Mouse (Mus musculus) hindbrain, embryonic 14.5 days (tissue): Measurements from ENCODE around the gene Greb1. TPM values are rescaled to one million over a fixed set of nuclear protein-coding genes. Genes with fewer than 3 reads are reported as not detected.
A peak's percentile ranks its signal among the peaks of the same experiment; 100 is the strongest.

Source experiments
- ATAC-seq: fragments of 200-750 bp; cut with Nextera tagmentation; 2 replicates; pipeline ENCODE4 v1.8.0; 2017; ENCODE audit warnings: moderate number of reproducible peaks, mild to moderate bottlenecking, moderate TSS enrichment, moderate library complexity; ENCODE audit not compliant: low FRiP score
- DNase-seq: peaks from one replicate; pipeline ENCODE4 v3.0.0-alpha.2; 2015; ENCODE audit warnings: low spot score
- H3K27ac ChIP-seq: fragments of 300-500 bp; sonication (generic); 2 replicates; pipeline ENCODE4 v1.5.1; 2014; ENCODE audit warnings: mild to moderate bottlenecking, moderate library complexity
- H3K27me3 ChIP-seq: fragments of 300-500 bp; sonication (generic); 2 replicates; pipeline ENCODE4 v1.6.1; 2014; ENCODE audit warnings: mild to moderate bottlenecking, low read length, mixed read lengths; ENCODE audit not compliant: control insufficient read depth, insufficient read depth
- H3K36me3 ChIP-seq: fragments of 300-500 bp; sonication (generic); replicated peaks from 2 replicates; pipeline ENCODE4 v1.6.1; 2014; ENCODE audit not compliant: control insufficient read depth, insufficient read depth
- H3K4me1 ChIP-seq: fragments of 300-500 bp; sonication (generic); replicated peaks from 2 replicates; pipeline ENCODE4 v1.6.1; 2014; ENCODE audit warnings: antibody characterized with exemption, low read length, mixed read lengths; ENCODE audit not compliant: control insufficient read depth, insufficient read depth
- H3K4me2 ChIP-seq: fragments of 300-500 bp; sonication (generic); replicated peaks from 2 replicates; pipeline ENCODE4 v1.6.1; 2014; ENCODE audit warnings: mild to moderate bottlenecking, moderate library complexity
- H3K4me3 ChIP-seq: fragments of 300-500 bp; sonication (generic); replicated peaks from 2 replicates; pipeline ENCODE4 v1.5.1; 2014; ENCODE audit warnings: mild to moderate bottlenecking, low read length
- H3K9ac ChIP-seq: fragments of 300-500 bp; sonication (generic); 2 replicates; pipeline ENCODE4 v1.6.1; 2014
- H3K9me3 ChIP-seq: fragments of 300-500 bp; sonication (generic); 2 replicates; pipeline ENCODE4 v1.6.1; 2016; ENCODE audit warnings: low read length; ENCODE audit not compliant: control insufficient read depth
- WGBS: fragments of 180-500 bp; shearing (Covaris S2); extraction: QIAGEN DNeasy Blood & Tissue Kit; methylation state at CpG from one replicate; pipeline ENCODE4 v1.1.7; 2014; 5-methylcytosine and 5-hydroxymethylcytosine counted together
- polyA plus RNA-seq: library from polyadenylated mRNA; unstranded; fragments of >200 nt; fragmentation: Nextera tagmentation; extraction: Ambion mirVana; gene quantifications from 2 replicates; pipeline ENCODE4 v1.2.1, GENCODE M21; 2014

The Greb1 gene
- polyA plus RNA-seq, 1 experiment from 2014 or later: 0.88 TPM

DNA sequence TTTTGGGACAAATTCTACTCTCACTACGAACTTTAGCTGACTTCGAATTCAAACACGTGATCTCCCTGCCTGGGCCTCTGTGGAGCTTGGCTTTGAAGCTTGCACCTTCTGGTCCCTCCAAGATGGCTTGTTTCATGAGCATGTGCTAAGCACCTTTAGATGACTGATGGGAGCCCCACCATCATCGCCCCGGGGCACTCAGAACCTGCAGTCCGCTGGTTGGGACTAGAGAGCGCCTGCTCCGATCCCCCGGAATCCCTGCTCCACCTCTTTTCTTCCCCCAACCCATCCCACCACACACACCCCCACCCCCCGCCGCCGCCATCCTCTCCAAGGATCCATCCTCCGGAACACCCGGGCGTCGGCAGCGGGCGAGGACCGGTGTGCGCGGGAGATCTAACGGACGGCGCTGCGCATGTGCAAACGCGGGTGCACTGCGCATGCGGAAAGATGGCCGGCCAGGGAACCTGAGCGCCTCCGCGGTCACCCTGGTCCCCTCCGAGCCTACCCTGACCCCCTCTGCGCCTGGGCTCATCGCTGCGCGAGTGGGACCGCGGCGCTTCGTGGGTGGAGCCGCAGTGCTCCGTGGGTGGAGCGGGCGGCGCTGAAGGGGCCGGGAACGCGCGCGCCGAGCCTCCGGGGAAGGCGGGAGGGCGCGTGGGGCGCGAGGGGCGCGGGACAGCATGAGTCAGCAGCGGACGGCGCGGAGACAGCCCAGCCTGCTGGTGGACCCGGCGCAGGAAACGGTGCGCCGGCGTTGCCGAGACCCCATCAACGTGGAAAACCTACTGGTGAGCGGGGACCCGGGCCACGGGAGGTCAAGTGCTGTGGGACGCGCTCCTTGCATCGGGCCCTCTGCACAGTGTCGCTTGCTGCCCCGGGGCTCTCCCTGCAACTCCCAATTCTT lies 10.1 kb upstream of the Greb1 start, which contains the start of gene E2f6:
E2f6 (plus strand) TSS at position 439 of the 907 bp plus-strand sequence.
- WGBS: 5% methylated on average over 79 of the region's 81 CpGs
- Histone ChIP-seq H3K4me1 (peaks cover 15% of the 10 kb centered on the region), H3K4me3 (peak within 1 kb of the TSS; percentile 95), H3K27ac (peak within 1 kb of the TSS; percentile 78), H3K36me3 (peaks cover 2% of the 10 kb centered on the region; the same call in 1 of the 2 replicates), H3K9me3 (no peaks in the 10 kb centered on the region), H3K27me3 (peaks cover 15% of the 10 kb centered on the region), H3K4me2 (peak within 1 kb of the TSS; percentile 93), H3K9ac (peak within 1 kb of the TSS; percentile 93)
- DNase-seq (peak; percentile 86), ATAC-seq (peak; percentile 89)

DNA sequence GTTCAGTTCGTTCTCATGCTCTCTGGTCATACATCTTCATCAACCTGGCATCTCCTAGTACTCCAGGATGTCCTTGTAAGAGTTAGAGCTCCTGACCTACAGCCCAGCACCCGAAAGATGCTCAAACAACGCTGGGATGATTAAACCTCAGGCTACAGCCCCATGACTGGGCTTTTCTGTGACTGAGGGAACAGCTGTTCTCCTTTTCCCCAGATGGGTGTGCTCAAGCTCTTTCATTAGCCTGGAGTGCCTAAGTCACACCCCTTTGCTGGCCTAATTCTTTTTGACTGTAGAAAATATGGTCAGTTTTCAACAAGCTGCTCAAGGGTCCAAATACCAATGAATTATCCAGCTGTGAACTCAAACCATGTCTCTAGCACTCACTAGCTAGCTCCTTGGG lies 7.4 kb upstream of the Greb1 start:
- Histone ChIP-seq H3K4me2 (no peak overlapping the region), H3K4me1 (peaks cover 15% of the 10 kb centered on the region), H3K27me3 (peaks cover 15% of the 10 kb centered on the region), H3K27ac (no peak overlapping the region), H3K9ac (no peak overlapping the region), H3K9me3 (no peaks in the 10 kb centered on the region), H3K36me3 (no peaks in the 10 kb centered on the region), H3K4me3 (no peak overlapping the region)
- DNase-seq (peak; percentile 77), ATAC-seq (no peak)
- WGBS: 47% methylated on average over 3 of the region's 3 CpGs

DNA sequence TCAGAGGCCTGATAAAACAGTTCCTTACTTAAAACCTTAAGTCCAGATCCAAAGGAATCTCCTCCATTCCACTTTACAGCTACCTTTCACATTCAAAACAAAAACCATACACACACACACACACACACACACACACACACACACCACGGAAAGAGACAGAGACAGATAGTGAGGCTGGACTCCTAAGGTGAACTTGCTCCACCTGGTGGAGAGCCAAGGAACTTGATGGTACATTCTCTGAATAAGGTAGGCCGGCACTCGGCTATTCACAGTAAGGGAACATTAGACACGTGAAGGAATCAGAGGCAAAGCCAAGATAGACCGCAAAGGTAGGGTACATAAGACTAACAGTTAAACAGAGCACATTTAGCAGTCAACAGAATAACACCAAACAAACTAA lies 4.8 kb upstream of the Greb1 start:
- no peak overlapping the region for H3K4me3 ChIP-seq
- H3K27me3 ChIP-seq: peaks cover 15% of the 10 kb centered on the region
- H3K27ac ChIP-seq: no peak overlapping the region
- no peak overlapping the region for H3K9ac ChIP-seq
- H3K36me3 ChIP-seq: no peaks in the 10 kb centered on the region
- no peaks in the 10 kb centered on the region for H3K9me3 ChIP-seq
- ATAC-seq: peak; percentile 84; the same call in 1 of the 2 replicates
- 5% methylated on average over 5 of the region's 5 CpGs for WGBS
- H3K4me2 ChIP-seq: no peak overlapping the region
- no peaks in the 10 kb centered on the region for H3K4me1 ChIP-seq
- DNase-seq: peak; percentile 90

DNA sequence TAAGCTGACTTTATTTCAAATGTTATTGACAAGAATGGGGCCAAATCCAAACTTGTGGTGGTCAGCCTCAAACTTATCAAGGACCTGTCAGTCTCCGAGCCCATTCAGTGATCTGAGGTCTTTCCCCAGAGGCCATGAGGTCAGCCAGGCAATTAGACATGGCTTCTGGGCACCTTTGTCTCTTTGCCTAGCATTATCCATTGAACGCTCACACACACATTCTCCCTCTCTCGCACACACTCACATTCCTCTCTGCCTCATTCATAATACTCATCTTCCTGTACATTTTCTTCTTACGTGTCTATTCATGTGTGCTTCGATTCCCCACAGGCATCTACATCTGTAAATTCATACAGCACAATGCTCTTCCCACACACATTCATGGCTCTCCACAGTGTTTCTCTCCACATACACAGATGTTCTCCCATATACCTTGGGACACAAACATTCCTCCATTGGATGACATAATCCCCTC lies 3.3 kb upstream of the Greb1 start:
- Histone ChIP-seq H3K4me2 (no peak overlapping the region), H3K9me3 (no peaks in the 10 kb centered on the region), H3K36me3 (no peaks in the 10 kb centered on the region), H3K27ac (no peak overlapping the region), H3K4me1 (peaks cover 4% of the 10 kb centered on the region), H3K4me3 (no peak overlapping the region), H3K27me3 (peaks cover 13% of the 10 kb centered on the region), H3K9ac (no peak overlapping the region)
- 16% methylated on average over 5 of the region's 5 CpGs for WGBS
- ATAC-seq (no peak), DNase-seq (no peak)

DNA sequence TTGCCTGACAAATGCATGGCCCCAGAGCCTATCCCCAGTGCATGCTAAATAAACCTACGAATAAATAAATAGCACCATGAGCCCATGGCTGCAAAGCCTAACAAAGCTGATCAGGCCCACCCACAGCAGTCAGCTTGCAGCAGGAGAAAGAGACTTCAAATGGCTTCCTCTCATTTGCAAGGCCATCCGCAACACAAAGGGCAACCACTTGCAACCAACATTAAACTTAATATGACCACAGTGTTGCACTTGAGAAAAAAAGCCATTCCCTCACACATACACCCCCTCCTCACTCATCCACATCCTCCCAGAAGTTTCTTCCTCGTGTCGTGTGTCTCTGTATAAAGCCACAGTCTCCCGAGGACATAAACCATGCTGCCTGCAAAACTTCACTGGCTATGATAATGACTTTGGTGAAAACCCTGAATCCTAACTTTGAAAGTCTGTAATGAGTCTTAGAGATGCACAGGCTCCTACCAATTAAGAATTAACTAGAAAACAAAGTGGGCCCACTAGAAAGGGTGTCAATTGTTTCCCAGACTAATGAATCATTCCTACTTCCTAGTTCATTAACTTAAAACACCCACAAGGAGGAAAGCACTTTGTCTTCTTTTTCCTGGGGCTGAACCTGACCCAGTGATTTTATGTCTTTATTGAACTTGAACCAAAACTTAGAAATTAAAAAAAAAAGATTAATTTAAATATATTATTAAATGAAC lies 2.7 kb upstream of the Greb1 start:
- no peak for DNase-seq
- WGBS: 17% methylated on average over 5 of the region's 5 CpGs

DNA sequence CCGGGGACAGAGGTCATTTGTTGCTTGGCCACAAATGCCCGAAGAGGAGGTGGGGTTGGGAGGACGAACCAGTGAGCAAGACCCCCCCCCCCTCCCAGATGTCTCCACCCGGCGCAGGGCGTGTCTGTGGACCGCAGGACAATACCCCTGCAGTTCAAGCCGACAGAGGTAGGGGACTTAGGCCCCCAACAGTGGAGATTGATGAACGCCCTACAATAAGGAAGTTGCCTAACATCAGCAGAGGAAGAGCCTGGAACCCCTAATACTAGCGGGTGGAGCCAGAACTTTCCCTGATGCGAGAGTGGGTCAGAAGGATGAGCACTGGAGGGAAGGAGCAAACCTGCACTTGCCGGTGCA lies 251 bp upstream of the Greb1 start:
- DNase-seq (no peak), ATAC-seq (0 out of 2 replicates have a peak, but pooled peaks have one; percentile 5)
- Histone ChIP-seq H3K27me3 (peaks cover 2% of the 10 kb centered on the region; the same call in 1 of the 2 replicates), H3K4me2 (peak overlapping the region; percentile 87), H3K9ac (peak overlapping the region; percentile 65), H3K4me3 (peak overlapping the region; percentile 54), H3K9me3 (no peaks in the 10 kb centered on the region), H3K4me1 (peaks cover 4% of the 10 kb centered on the region), H3K27ac (no peak overlapping the region), H3K36me3 (no peaks in the 10 kb centered on the region)
- under 1% methylated on average over 12 of the region's 12 CpGs for WGBS

More for the DNA sequence above, 2.7 kb upstream of the Greb1 start:
- Histone ChIP-seq H3K9ac (no peak overlapping the region), H3K4me3 (no peak overlapping the region), H3K4me2 (no peak overlapping the region), H3K9me3 (no peaks in the 10 kb centered on the region), H3K36me3 (no peaks in the 10 kb centered on the region), H3K27ac (no peak overlapping the region), H3K27me3 (peaks cover 12% of the 10 kb centered on the region), H3K4me1 (peaks cover 4% of the 10 kb centered on the region)
- ATAC-seq: no peak

DNA sequence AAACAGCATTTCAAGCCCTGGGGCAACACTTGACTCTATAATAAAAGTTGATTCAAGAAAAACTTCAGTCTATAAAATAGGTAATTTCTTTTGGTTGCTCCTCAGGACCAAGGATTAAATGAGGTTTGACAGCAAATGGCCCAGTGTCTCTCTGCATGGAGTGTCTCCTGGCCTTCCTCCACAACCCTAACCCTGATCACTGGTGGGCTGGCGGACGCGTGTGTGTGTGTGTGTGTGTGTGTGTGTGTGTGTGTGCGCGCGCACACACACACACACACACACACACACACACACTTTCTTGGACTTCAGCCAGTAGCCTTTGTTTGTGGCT lies 793 bp downstream of the Greb1 start:
- ATAC-seq: peak; percentile 52
- DNase-seq: no peak
- H3K4me1 ChIP-seq: peaks cover 4% of the 10 kb centered on the region
- no peak overlapping the region for H3K27ac ChIP-seq
- H3K9ac ChIP-seq: peak overlapping the region; percentile 65; the same call in 1 of the 2 replicates
- H3K4me2 ChIP-seq: peak overlapping the region; percentile 87
- no peaks in the 10 kb centered on the region for H3K27me3 ChIP-seq
- H3K9me3 ChIP-seq: no peaks in the 10 kb centered on the region
- WGBS: 0% methylated on average over 6 of the region's 6 CpGs
- peak overlapping the region; percentile 54 for H3K4me3 ChIP-seq
- no peaks in the 10 kb centered on the region for H3K36me3 ChIP-seq

DNA sequence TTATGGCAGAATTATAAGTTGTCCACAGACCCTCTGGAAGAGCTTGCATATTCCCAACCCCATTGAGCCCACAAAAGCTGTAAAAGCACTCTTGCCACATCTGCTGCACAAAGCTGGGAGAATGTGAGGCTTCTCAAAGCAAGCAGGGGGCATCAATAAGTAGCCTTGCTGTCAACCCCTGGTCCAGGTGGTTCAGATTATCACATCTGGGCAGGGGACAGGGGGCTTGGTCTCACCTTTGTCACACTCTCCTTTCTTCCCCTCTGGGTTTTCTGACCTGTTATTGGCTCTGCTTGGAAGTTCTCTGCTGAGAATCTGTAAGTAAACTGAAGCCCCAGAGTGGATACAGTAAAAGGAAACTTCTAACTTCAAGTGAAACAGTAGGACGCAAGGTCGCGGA lies 1.8 kb downstream of the Greb1 start:
- no peak overlapping the region for H3K27ac ChIP-seq
- no peaks in the 10 kb centered on the region for H3K27me3 ChIP-seq
- H3K4me3 ChIP-seq: no peak overlapping the region
- no peak overlapping the region for H3K4me2 ChIP-seq
- no peaks in the 10 kb centered on the region for H3K36me3 ChIP-seq
- no peak for ATAC-seq
- WGBS: 24% methylated on average over 3 of the region's 3 CpGs
- DNase-seq: no peak
- peaks cover 4% of the 10 kb centered on the region for H3K4me1 ChIP-seq
- no peaks in the 10 kb centered on the region for H3K9me3 ChIP-seq
- no peak overlapping the region for H3K9ac ChIP-seq

DNA sequence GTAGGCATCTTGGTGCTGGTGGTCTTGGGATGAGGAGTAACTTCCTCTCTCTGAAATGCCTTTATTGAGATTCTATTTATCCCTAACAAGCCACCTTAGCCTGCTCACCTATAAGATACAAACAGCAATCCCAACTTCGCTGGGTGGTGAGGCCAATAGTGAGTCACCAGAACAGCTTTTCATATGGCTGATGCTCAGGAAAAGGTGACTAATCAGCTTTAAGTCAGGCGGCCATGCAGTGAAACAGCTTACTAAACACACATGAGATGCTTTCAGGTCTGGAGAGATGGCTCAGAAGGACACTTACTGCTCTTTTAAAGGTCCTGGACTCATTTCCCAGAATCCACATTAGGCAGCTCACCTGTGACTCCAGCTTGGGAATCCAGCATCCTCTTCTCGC lies 4.9 kb downstream of the Greb1 start:
- Histone ChIP-seq H3K27ac (no peak overlapping the region), H3K27me3 (no peaks in the 10 kb centered on the region), H3K4me2 (no peak overlapping the region), H3K4me3 (no peak overlapping the region), H3K9ac (no peak overlapping the region), H3K4me1 (peaks cover 4% of the 10 kb centered on the region), H3K9me3 (no peaks in the 10 kb centered on the region), H3K36me3 (no peaks in the 10 kb centered on the region)
- 94% methylated on average over 3 of the region's 3 CpGs for WGBS
- DNase-seq (no peak), ATAC-seq (no peak)
